In genomic region chr3:94688698-94689097, GRCm38 (mm10) we compare ENCODE assay signal across 14 mouse cellular contexts. TPM values are rescaled to one million over a fixed set of nuclear protein-coding genes. Genes with fewer than 3 reads are reported as not detected.
"Had no signal": no experiment of that assay in that cellular context is flagged by ENCODE, and none has a peak within 500 bp of the region (broad histone marks: within the 10 kb centered on the region; RNA-seq: fewer than 3 reads in every experiment).

No protein-coding gene starts in this region.

RNA-seq across cellular contexts. Expression of gene Selenbp2, which starts 4.7 kb away (rescaled TPM):
- total RNA-seq: neutrophil, adult 5-6 weeks had no signal
- polyA plus RNA-seq: testis, adult 2 months; thymus, postnatal 0 days had no signal

RNA-seq across cellular contexts. Expression of gene Gm10972, which starts 45.8 kb away (rescaled TPM):
- total RNA-seq: neutrophil, adult 5-6 weeks had no signal
- polyA plus RNA-seq: neural tube, embryonic 13.5 days; neural tube, embryonic 14.5 days; neural tube, embryonic 15.5 days; small intestine, adult 2 months; spleen, adult 2 months; stomach, embryonic 14.5 days; stomach, embryonic 15.5 days; stomach, embryonic 16.5 days; stomach, postnatal 0 days; testis, adult 2 months; thymus, adult 2 months; thymus, postnatal 0 days; urinary bladder, adult 2 months had no signal
